Mouse (Mus musculus): ENCODE data around the gene Olfr292. TPM values are rescaled to one million over a fixed set of nuclear protein-coding genes. Genes with fewer than 3 reads are reported as not detected.

The Olfr292 gene
- polyA plus RNA-seq (2015; fragmentation: Nextera tagmentation; extraction: Ambion mirVana): not detected in 2 replicates

- no peak within 1 kb of the TSS for H3K27ac ChIP-seq
- H3K27me3 ChIP-seq: no peaks in the 10 kb centered on the region
- H3K4me2 ChIP-seq: no peak within 1 kb of the TSS
- no peak within 1 kb of the TSS for H3K4me3 ChIP-seq
- H3K4me1 ChIP-seq: no peaks in the 10 kb centered on the region
- H3K9ac ChIP-seq: no peak within 1 kb of the TSS
- H3K36me3 ChIP-seq (ENCODE audit: poor library complexity, severe bottlenecking): no peaks in the 10 kb centered on the region
- no peak for ATAC-seq
- H3K9me3 ChIP-seq (replicated peaks): no peaks in the 10 kb centered on the region; the same call in 1 of the 2 replicates
These were observed at the start of gene Olfr292 for GRCm38 (mm10) chr7:86688030-86688429. TSS of gene Olfr292 (plus strand) at chr7:86688330.

- Histone ChIP-seq H3K27ac (no peak within 1 kb of the TSS), H3K4me1 (no peaks in the 10 kb centered on the region), H3K36me3 (ENCODE audit: poor library complexity, severe bottlenecking) (no peaks in the 10 kb centered on the region), H3K27me3 (no peaks in the 10 kb centered on the region), H3K9ac (no peak within 1 kb of the TSS), H3K4me2 (no peak within 1 kb of the TSS), H3K9me3 (replicated peaks) (no peaks in the 10 kb centered on the region), H3K4me3 (no peak within 1 kb of the TSS)
- 92% methylated on average over 4 of the region's 4 CpGs for WGBS
- no peak for ATAC-seq
These were observed 39.4 kb upstream of the Olfr292 start, which contains the start of gene Olfr293 for GRCm38 (mm10) chr7:86648761-86649160. TSS of gene Olfr293 (plus strand) at chr7:86649061.

GRCm38 (mm10) chr7:86725013-86725412 lies 36.9 kb downstream of the Olfr292 start:
- Histone ChIP-seq H3K4me1 (no peaks in the 10 kb centered on the region), H3K9me3 (replicated peaks) (no peaks in the 10 kb centered on the region), H3K9ac (no peak overlapping the region), H3K4me2 (no peak overlapping the region), H3K4me3 (no peak overlapping the region), H3K27ac (no peak overlapping the region), H3K36me3 (ENCODE audit: poor library complexity, severe bottlenecking) (no peaks in the 10 kb centered on the region), H3K27me3 (no peaks in the 10 kb centered on the region)
- ATAC-seq: no peak

Other genes with a start within 250 kb of the Olfr292 start
- not detected in 2 replicates for gene Olfr299, start 228.4 kb upstream of the Olfr292 start, polyA plus RNA-seq (2015; fragmentation: Nextera tagmentation; extraction: Ambion mirVana)
- not detected in 2 replicates for gene Olfr298, start 195.8 kb upstream of the Olfr292 start, polyA plus RNA-seq (2015; fragmentation: Nextera tagmentation; extraction: Ambion mirVana)
- not detected in 2 replicates for gene Olfr297, start 168.4 kb upstream of the Olfr292 start, polyA plus RNA-seq (2015; fragmentation: Nextera tagmentation; extraction: Ambion mirVana)
- not detected in 2 replicates for gene Olfr295, start 104.5 kb upstream of the Olfr292 start, polyA plus RNA-seq (2015; fragmentation: Nextera tagmentation; extraction: Ambion mirVana)
- gene Olfr294, start 71.7 kb upstream of the Olfr292 start, polyA plus RNA-seq (2015; fragmentation: Nextera tagmentation; extraction: Ambion mirVana): not detected in 2 replicates
- not detected in 2 replicates for gene Olfr293, start 39.3 kb upstream of the Olfr292 start, polyA plus RNA-seq (2015; fragmentation: Nextera tagmentation; extraction: Ambion mirVana)
- 0.21 and 0.35 TPM in 2 replicates for gene Folh1, start 87.6 kb downstream of the Olfr292 start, polyA plus RNA-seq (2015; fragmentation: Nextera tagmentation; extraction: Ambion mirVana)
- not detected in 2 replicates for gene Vmn2r77, start 106.7 kb downstream of the Olfr292 start, polyA plus RNA-seq (2015; fragmentation: Nextera tagmentation; extraction: Ambion mirVana)
- not detected in 2 replicates for gene Vmn2r78, start 226.8 kb downstream of the Olfr292 start, polyA plus RNA-seq (2015; fragmentation: Nextera tagmentation; extraction: Ambion mirVana)

All from forebrain, embryonic 13.5 days (tissue).